Mouse (Mus musculus) bone marrow macrophage, adult 2 months (primary cell): ENCODE results near the gene Tmem140. TPM values are rescaled to one million over a fixed set of nuclear protein-coding genes. Genes with fewer than 3 reads are reported as not detected.

Experiments
- H3K27ac ChIP-seq: 2 replicates; pipeline ENCODE4 v1.5.1; 2012; ENCODE audit warnings: low read depth, low read length; ENCODE audit not compliant: insufficient read depth
- H3K4me1 ChIP-seq: 2 replicates; pipeline ENCODE4 v1.6.1; 2012; ENCODE audit warnings: low read length; ENCODE audit not compliant: control insufficient read depth, insufficient read depth
- H3K4me3 ChIP-seq: 2 replicates; pipeline ENCODE4 v1.5.1; 2012; ENCODE audit warnings: mild to moderate bottlenecking, low read length, moderate library complexity; ENCODE audit not compliant: insufficient read depth
- CTCF ChIP-seq: IDR thresholded peaks from 2 replicates; pipeline ENCODE4 v1.5.1; 2012; ENCODE audit warnings: low read depth, mild to moderate bottlenecking, low read length, moderate library complexity
- POLR2A ChIP-seq: IDR thresholded peaks from 2 replicates; pipeline ENCODE4 v1.6.1; 2012; ENCODE audit warnings: mild to moderate bottlenecking, low read depth, low read length, borderline replicate concordance
- polyA plus RNA-seq: library from polyadenylated mRNA; stranded (reverse); fragments of >200 nt; gene quantifications from 2 replicates; pipeline ENCODE4 v1.2.4, GENCODE M21; 2012; ENCODE audit not compliant: missing spikeins, insufficient read depth, insufficient read length

Gene Tmem140
- polyA plus RNA-seq, 1 experiment: 74.9 TPM

- Histone ChIP-seq H3K4me1 (peaks cover 53% of the 10 kb centered on the region), H3K27ac (peak overlapping the region; percentile 97)
Observed at GRCm38 (mm10) chr6:34907121-34907614, 44.2 kb downstream of the Tmem140 start.

GRCm38 (mm10) chr6:34907696-34908260 is 44.8 kb downstream of the Tmem140 start:
- Histone ChIP-seq H3K4me3 (peak overlapping the region; percentile 52), H3K27ac (peak overlapping the region; percentile 97)
- TF ChIP-seq POLR2A (no peak), CTCF (no peak)

More at GRCm38 (mm10) chr6:34907121-34907614, 44.2 kb downstream of the Tmem140 start:
- H3K4me3 ChIP-seq: peak overlapping the region; percentile 52
- TF ChIP-seq CTCF (no peak), POLR2A (no peak)

GRCm38 (mm10) chr6:34909631-34910345 is 46.8 kb downstream of the Tmem140 start:
- peak overlapping the region; percentile 84 for H3K27ac ChIP-seq
- TF ChIP-seq CTCF: no peak
- TF ChIP-seq POLR2A: no peak
- H3K4me3 ChIP-seq: peak overlapping the region; percentile 71
- peaks cover 34% of the 10 kb centered on the region for H3K4me1 ChIP-seq

More at GRCm38 (mm10) chr6:34907696-34908260, 44.8 kb downstream of the Tmem140 start:
- H3K4me1 ChIP-seq: peaks cover 47% of the 10 kb centered on the region

GRCm38 (mm10) chr6:34910371-34911219 is 47.6 kb downstream of the Tmem140 start, which contains the start of gene Wdr91:
Wdr91 (minus strand) TSS chr6:34910876.
- TF ChIP-seq POLR2A: peak; percentile 46; the same call in 1 of the 2 replicates
- no peak for TF ChIP-seq CTCF
- H3K4me1 ChIP-seq: peaks cover 27% of the 10 kb centered on the region
- H3K4me3 ChIP-seq: peak within 1 kb of the TSS; percentile 71
- H3K27ac ChIP-seq: peak within 1 kb of the TSS; percentile 84

GRCm38 (mm10) chr6:34913341-34914040 is 50.5 kb downstream of the Tmem140 start:
- Histone ChIP-seq H3K4me3 (no peak overlapping the region), H3K27ac (no peak overlapping the region), H3K4me1 (peaks cover 7% of the 10 kb centered on the region)
- no peak for TF ChIP-seq CTCF
- TF ChIP-seq POLR2A: no peak

GRCm38 (mm10) chr6:34914462-34914861 is 51.5 kb downstream of the Tmem140 start:
- no peak overlapping the region for H3K4me3 ChIP-seq
- TF ChIP-seq POLR2A (no peak), CTCF (no peak)
- peaks cover 7% of the 10 kb centered on the region for H3K4me1 ChIP-seq
- H3K27ac ChIP-seq: no peak overlapping the region

- no peaks in the 10 kb centered on the region for H3K4me1 ChIP-seq
- TF ChIP-seq CTCF (no peak), POLR2A (no peak)
Observed at GRCm38 (mm10) chr6:34919146-34919545, 56.2 kb downstream of the Tmem140 start.

GRCm38 (mm10) chr6:34919956-34920355 is 57.0 kb downstream of the Tmem140 start, which contains the start of gene Stra8:
Stra8 (plus strand) TSS chr6:34920163.
- Histone ChIP-seq H3K4me1 (no peaks in the 10 kb centered on the region), H3K4me3 (no peak within 1 kb of the TSS), H3K27ac (no peak within 1 kb of the TSS)
- TF ChIP-seq CTCF: no peak
- no peak for TF ChIP-seq POLR2A

More at GRCm38 (mm10) chr6:34919146-34919545, 56.2 kb downstream of the Tmem140 start:
- Histone ChIP-seq H3K4me3 (no peak overlapping the region), H3K27ac (no peak overlapping the region)

GRCm38 (mm10) chr6:34920631-34921030 is 57.7 kb downstream of the Tmem140 start:
- Histone ChIP-seq H3K27ac (no peak overlapping the region), H3K4me3 (no peak overlapping the region), H3K4me1 (no peaks in the 10 kb centered on the region)
- TF ChIP-seq CTCF (no peak), POLR2A (no peak)
